Mouse (Mus musculus): ENCODE results near the gene Stk39.

The Stk39 gene

GRCm38 (mm10) chr2:68232929-68233328, 239.1 kb downstream of the Stk39 start:
- DNase-seq (ENCODE audit: low spot score) = no peak

- no peak for DNase-seq (ENCODE audit: low spot score)
Observed at GRCm38 (mm10) chr2:68229872-68230271, 242.2 kb downstream of the Stk39 start.

- DNase-seq (ENCODE audit: low spot score) = no peak
Observed at GRCm38 (mm10) chr2:68229081-68229480, 243.0 kb downstream of the Stk39 start.

- no peak for DNase-seq (ENCODE audit: low spot score)
Observed at GRCm38 (mm10) chr2:68222227-68222873, 249.7 kb downstream of the Stk39 start.

- no peak for DNase-seq (ENCODE audit: low spot score)
Observed at GRCm38 (mm10) chr2:68221226-68221625, 250.8 kb downstream of the Stk39 start.

GRCm38 (mm10) chr2:68219823-68220222, 252.2 kb downstream of the Stk39 start:
- no peak for DNase-seq (ENCODE audit: low spot score)

- DNase-seq (ENCODE audit: low spot score) = no peak
Observed at GRCm38 (mm10) chr2:68215176-68215575, 256.9 kb downstream of the Stk39 start.

GRCm38 (mm10) chr2:68214400-68214799, 257.7 kb downstream of the Stk39 start:
- DNase-seq (ENCODE audit: low spot score) = no peak

GRCm38 (mm10) chr2:68211443-68211842, 260.6 kb downstream of the Stk39 start:
- DNase-seq (ENCODE audit: low spot score) = no peak

- DNase-seq (ENCODE audit: low spot score) = no peak
Observed at GRCm38 (mm10) chr2:68196245-68196644, 275.8 kb downstream of the Stk39 start.

GRCm38 (mm10) chr2:68194444-68194843, 277.6 kb downstream of the Stk39 start:
- no peak for DNase-seq (ENCODE audit: low spot score)

- DNase-seq (ENCODE audit: low spot score) = no peak
Observed at GRCm38 (mm10) chr2:68193465-68193837, 278.6 kb downstream of the Stk39 start.

GRCm38 (mm10) chr2:68192605-68193464, 279.2 kb downstream of the Stk39 start:
- no peak for DNase-seq (ENCODE audit: low spot score)

GRCm38 (mm10) chr2:68176425-68176824, 295.6 kb downstream of the Stk39 start:
- DNase-seq (ENCODE audit: low spot score) = no peak

GRCm38 (mm10) chr2:68171306-68171705, 300.8 kb downstream of the Stk39 start:
- DNase-seq (ENCODE audit: low spot score) = no peak

- no peak for DNase-seq (ENCODE audit: low spot score)
Observed at GRCm38 (mm10) chr2:68162012-68162411, 310.1 kb downstream of the Stk39 start.

- DNase-seq (ENCODE audit: low spot score) = no peak
Observed at GRCm38 (mm10) chr2:68160566-68160965, 311.5 kb downstream of the Stk39 start.

Data from urinary bladder, postnatal 10 days (tissue).